ENCODE assay signal across 13 mouse cellular contexts in genomic region chr5:56141616-56142015, GRCm38 (mm10).
"Had no signal": no experiment of that assay in that cellular context is flagged by ENCODE, and none has a peak within 500 bp of the region (broad histone marks: within the 10 kb centered on the region; RNA-seq: fewer than 3 reads in every experiment).

No protein-coding gene starts in this region.

- H3K27me3 ChIP-seq: liver, embryonic 13.5 days had no signal

- H3K27ac ChIP-seq: layer of hippocampus, adult 2 months; left cerebral cortex, adult 2 months; liver, embryonic 13.5 days had no signal

- H3K4me2 ChIP-seq: liver, embryonic 13.5 days; midbrain, embryonic 11.5 days had no signal

- H3K4me3 ChIP-seq: layer of hippocampus, adult 2 months; left cerebral cortex, adult 2 months; liver, embryonic 13.5 days had no signal

- DNase-seq: kidney, adult 9 months; kidney, postnatal 14 days; layer of hippocampus, postnatal 36 days; liver, embryonic 13.5 days; lung, adult 2 months; lung, postnatal 14 days; lung, postnatal 4 days; midbrain, embryonic 14.5 days; thymus, adult 18-20 months; thymus, postnatal 36 days had no signal

- H3K4me1 ChIP-seq: liver, embryonic 13.5 days had no signal

- H3K9me3 ChIP-seq: liver, embryonic 13.5 days had no signal

- H3K9ac ChIP-seq: liver, embryonic 13.5 days had no signal

- H3K36me3 ChIP-seq: liver, embryonic 13.5 days had no signal
